Mouse (Mus musculus) embryonic facial prominence, embryonic 13.5 days (tissue): ENCODE measurements at regions not wholly inside any gene's neighbourhood (a gene's known extent, or its start where the extent isn't known, plus 50 kb on each side); places are given as distances from the start of the nearest gene placed in this dataset.
A peak's percentile ranks its signal among the peaks of the same experiment; 100 is the strongest.
"Not testable (repeated sequence)": the region's sequence is repeated elsewhere in the genome, so short reads cannot be mapped to it uniquely, and the experiment has no call there.

ENCODE experiments used
- ATAC-seq: fragments of 200-750 bp; cut with Nextera tagmentation; 2 replicates; pipeline ENCODE4 v1.8.0; 2017; ENCODE audit warnings: low read depth; ENCODE audit not compliant: insufficient number of reproducible peaks, insufficient read depth, low FRiP score, low TSS enrichment
- H3K27ac ChIP-seq: fragments of 300-500 bp; sonication (generic); 2 replicates; pipeline ENCODE4 v1.5.1; 2015; ENCODE audit warnings: moderate library complexity, mild to moderate bottlenecking, inconsistent platforms
- H3K27me3 ChIP-seq: fragments of 300-500 bp; sonication (generic); 2 replicates; pipeline ENCODE4 v1.6.1; 2015; ENCODE audit warnings: mild to moderate bottlenecking, inconsistent platforms
- H3K36me3 ChIP-seq: fragments of 300-500 bp; sonication (generic); 2 replicates; pipeline ENCODE4 v1.6.1; 2015; ENCODE audit warnings: mild to moderate bottlenecking, inconsistent platforms
- H3K4me1 ChIP-seq: fragments of 300-500 bp; sonication (generic); 2 replicates; pipeline ENCODE4 v1.6.1; 2015; ENCODE audit warnings: inconsistent platforms
- H3K4me2 ChIP-seq: fragments of 300-500 bp; sonication (generic); 2 replicates; pipeline ENCODE4 v1.6.1; 2015; ENCODE audit warnings: moderate library complexity, mild to moderate bottlenecking, inconsistent platforms
- H3K4me3 ChIP-seq: fragments of 300-500 bp; sonication (generic); 2 replicates; pipeline ENCODE4 v1.5.1; 2015; ENCODE audit warnings: mild to moderate bottlenecking, inconsistent platforms
- H3K9ac ChIP-seq: fragments of 300-500 bp; sonication (generic); 2 replicates; pipeline ENCODE4 v1.6.1; 2015; ENCODE audit warnings: mild to moderate bottlenecking, inconsistent platforms
- H3K9me3 ChIP-seq: fragments of 300-500 bp; sonication (generic); 2 replicates; pipeline ENCODE4 v1.6.1; 2016; ENCODE audit warnings: inconsistent platforms
- WGBS: fragments of 180-500 bp; shearing (Covaris S2); methylation state at CpG from one replicate; pipeline ENCODE4 v1.1.7; 2015; ENCODE audit warnings: mixed read lengths; 5-methylcytosine and 5-hydroxymethylcytosine counted together

- WGBS: 85% methylated on average over 4 of the region's 4 CpGs
- ATAC-seq: no peak
- Histone ChIP-seq H3K36me3 (no peaks in the 10 kb centered on the region), H3K4me3 (no peak overlapping the region), H3K9ac (no peak overlapping the region), H3K4me1 (no peaks in the 10 kb centered on the region), H3K27me3 (no peaks in the 10 kb centered on the region), H3K9me3 (no peaks in the 10 kb centered on the region), H3K27ac (no peak overlapping the region), H3K4me2 (no peak overlapping the region)
Observed at GRCm38 (mm10) chr6:22716864-22717557, 158.3 kb upstream of the Ptprz1 start.

DNA sequence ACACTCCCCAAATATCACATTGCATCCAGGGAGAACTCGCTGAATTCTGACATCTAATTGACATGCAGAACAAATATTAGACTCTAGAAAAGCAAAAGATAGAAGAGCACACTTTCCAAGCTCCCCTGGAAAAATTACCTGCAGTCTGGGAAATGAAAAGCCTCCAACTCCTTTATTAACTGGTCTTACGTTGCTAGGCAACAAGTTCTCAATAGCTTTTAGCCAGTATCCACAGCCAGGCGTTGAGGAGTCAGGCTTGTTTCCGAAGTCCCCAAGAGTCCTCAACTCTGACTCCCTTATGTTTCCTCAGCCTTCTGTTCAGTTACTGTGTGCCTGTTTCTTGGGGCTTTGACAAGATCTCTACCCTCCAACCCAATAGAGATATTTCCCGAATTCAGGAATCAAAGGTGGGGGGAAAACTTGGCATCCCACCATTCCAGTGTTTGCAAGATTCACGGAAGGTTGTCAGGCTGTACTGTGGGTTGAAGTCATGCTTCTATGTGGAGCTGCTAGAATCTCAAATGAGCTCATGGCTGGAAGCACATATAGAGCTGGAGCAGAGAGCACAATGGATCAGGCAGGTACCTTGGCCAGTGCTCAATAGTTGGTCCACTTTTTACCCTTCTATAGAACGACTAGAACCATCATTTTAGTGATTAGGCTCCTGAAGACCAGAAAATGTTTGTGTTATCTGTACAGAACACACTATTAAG, 159.0 kb upstream of the Ptprz1 start:
- Histone ChIP-seq H3K4me2 (no peak overlapping the region), H3K4me1 (no peaks in the 10 kb centered on the region), H3K27ac (no peak overlapping the region), H3K36me3 (no peaks in the 10 kb centered on the region), H3K9me3 (no peaks in the 10 kb centered on the region), H3K27me3 (no peaks in the 10 kb centered on the region), H3K9ac (no peak overlapping the region), H3K4me3 (no peak overlapping the region)
- 61% methylated on average over 7 of the region's 7 CpGs for WGBS
- no peak for ATAC-seq

- no peak for ATAC-seq
- Histone ChIP-seq H3K27ac (peak overlapping the region; percentile 14; the same call in 1 of the 2 replicates), H3K4me3 (no peak overlapping the region), H3K9ac (no peak overlapping the region), H3K4me1 (no peaks in the 10 kb centered on the region), H3K27me3 (no peaks in the 10 kb centered on the region), H3K36me3 (no peaks in the 10 kb centered on the region), H3K9me3 (no peaks in the 10 kb centered on the region), H3K4me2 (no peak overlapping the region)
Observed at GRCm38 (mm10) chr6:22698187-22698586, 177.1 kb upstream of the Ptprz1 start.

GRCm38 (mm10) chr6:22688678-22689126, 186.6 kb upstream of the Ptprz1 start:
- H3K36me3 ChIP-seq: no peaks in the 10 kb centered on the region
- H3K9me3 ChIP-seq: no peaks in the 10 kb centered on the region
- peaks cover 5% of the 10 kb centered on the region for H3K4me1 ChIP-seq
- no peak for ATAC-seq
- H3K4me3 ChIP-seq: no peak overlapping the region
- H3K9ac ChIP-seq: no peak overlapping the region
- H3K27ac ChIP-seq: no peak overlapping the region
- no peaks in the 10 kb centered on the region for H3K27me3 ChIP-seq
- no peak overlapping the region for H3K4me2 ChIP-seq
- WGBS: 52% methylated on average over 7 of the region's 7 CpGs

- no peaks in the 10 kb centered on the region for H3K4me1 ChIP-seq
- no peak overlapping the region for H3K4me3 ChIP-seq
- no peaks in the 10 kb centered on the region for H3K9me3 ChIP-seq
- no peak for ATAC-seq
- H3K36me3 ChIP-seq: no peaks in the 10 kb centered on the region
- H3K27ac ChIP-seq: no peak overlapping the region
- H3K4me2 ChIP-seq: no peak overlapping the region
- H3K27me3 ChIP-seq: no peaks in the 10 kb centered on the region
- H3K9ac ChIP-seq: no peak overlapping the region
- 65% methylated on average over 1 of the region's 1 CpGs for WGBS
Observed at GRCm38 (mm10) chr6:22674586-22674929, 200.7 kb upstream of the Ptprz1 start.

DNA sequence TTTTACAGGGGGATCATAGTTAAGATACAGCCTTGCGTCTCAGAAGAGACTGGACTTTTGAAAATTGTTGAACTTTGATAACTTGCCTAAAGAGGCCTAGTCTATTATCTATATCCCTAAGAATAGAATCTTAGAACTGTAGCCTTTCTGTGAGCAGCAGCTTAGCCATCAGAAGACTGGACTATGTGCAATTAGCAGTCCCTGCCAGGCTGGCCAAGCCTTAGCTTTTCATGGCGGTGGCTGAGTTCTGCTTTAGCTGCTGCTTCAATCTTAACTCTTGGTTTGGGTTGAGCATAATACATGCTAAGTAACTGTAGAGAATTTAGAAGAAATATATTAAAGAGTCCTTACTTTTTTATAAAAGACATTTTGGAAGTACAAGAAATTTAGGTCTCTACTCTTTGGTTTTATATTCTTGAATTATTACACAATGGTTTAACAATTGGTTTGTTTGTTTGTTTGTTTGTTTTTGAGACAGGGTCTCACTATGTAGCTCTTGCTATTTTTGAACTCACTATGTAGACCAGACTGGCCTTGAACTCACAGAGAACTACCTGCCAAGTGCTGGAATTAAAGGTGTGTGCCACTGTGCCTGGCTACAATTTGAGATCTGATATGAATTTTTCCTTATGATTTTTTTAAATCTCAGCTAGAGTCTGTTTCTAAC, 201.2 kb upstream of the Ptprz1 start:
- WGBS: 74% methylated on average over 2 of the region's 2 CpGs
- no peak overlapping the region for H3K9ac ChIP-seq
- no peaks in the 10 kb centered on the region for H3K36me3 ChIP-seq
- no peak overlapping the region for H3K4me3 ChIP-seq
- ATAC-seq: no peak
- H3K4me2 ChIP-seq: no peak overlapping the region
- H3K27ac ChIP-seq: no peak overlapping the region
- H3K27me3 ChIP-seq: no peaks in the 10 kb centered on the region
- no peaks in the 10 kb centered on the region for H3K9me3 ChIP-seq
- H3K4me1 ChIP-seq: no peaks in the 10 kb centered on the region

GRCm38 (mm10) chr6:22671524-22671923, 203.8 kb upstream of the Ptprz1 start:
- Histone ChIP-seq H3K4me2 (no peak overlapping the region), H3K27me3 (no peaks in the 10 kb centered on the region), H3K27ac (no peak overlapping the region), H3K9me3 (no peaks in the 10 kb centered on the region), H3K4me3 (no peak overlapping the region), H3K36me3 (no peaks in the 10 kb centered on the region), H3K4me1 (no peaks in the 10 kb centered on the region), H3K9ac (no peak overlapping the region)
- WGBS: 75% methylated on average over 1 of the region's 1 CpGs
- ATAC-seq: no peak

DNA sequence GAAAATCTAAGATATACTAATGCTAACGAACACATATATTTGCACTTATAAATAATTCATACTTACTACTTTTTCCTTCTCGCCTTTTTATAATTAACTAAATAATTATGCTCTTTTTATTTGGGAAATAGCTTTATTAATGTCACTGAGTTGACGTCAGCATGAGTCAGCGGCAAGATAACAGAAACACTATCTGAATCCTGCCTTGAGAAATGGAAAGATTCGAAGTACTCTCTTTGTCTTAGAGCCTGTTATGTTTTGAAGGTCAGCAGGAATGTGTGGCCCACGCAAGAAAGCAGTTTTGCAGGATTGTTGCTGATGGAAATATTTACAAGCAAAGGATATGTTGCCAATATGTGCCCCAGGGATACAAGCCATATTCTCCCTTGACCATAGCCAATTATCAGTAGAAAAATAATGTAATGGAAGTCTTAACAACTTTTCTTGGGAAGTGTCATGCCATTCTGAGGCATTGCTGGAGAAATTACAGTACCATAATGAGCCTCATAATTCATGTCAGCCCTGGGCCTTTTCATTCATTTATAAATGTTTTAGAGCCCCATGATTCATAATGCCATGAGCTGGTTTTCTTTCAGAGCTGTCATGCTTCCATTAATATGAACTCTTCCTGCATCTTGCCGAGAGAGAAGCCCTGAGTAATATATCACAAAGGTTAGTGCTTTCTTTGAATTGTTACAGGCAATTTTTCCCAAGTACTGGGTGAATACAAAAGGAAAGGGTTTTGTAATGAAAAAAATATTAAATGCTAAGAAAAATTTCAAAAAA, 206.9 kb upstream of the Ptprz1 start:
- WGBS: 86% methylated on average over 7 of the region's 7 CpGs
- Histone ChIP-seq H3K27me3 (no peaks in the 10 kb centered on the region), H3K4me1 (no peaks in the 10 kb centered on the region), H3K27ac (no peak overlapping the region), H3K4me3 (no peak overlapping the region), H3K4me2 (no peak overlapping the region), H3K9me3 (no peaks in the 10 kb centered on the region), H3K9ac (no peak overlapping the region), H3K36me3 (no peaks in the 10 kb centered on the region)
- ATAC-seq: no peak

- 94% methylated on average over 15 of the region's 15 CpGs for WGBS
- not testable (repeated sequence) for ATAC-seq, H3K27ac ChIP-seq, H3K4me2 ChIP-seq, H3K9me3 ChIP-seq, H3K9ac ChIP-seq, H3K4me3 ChIP-seq, H3K27me3 ChIP-seq, H3K36me3 ChIP-seq, H3K4me1 ChIP-seq
Observed at GRCm38 (mm10) chr6:22657401-22657800, 217.9 kb upstream of the Ptprz1 start.

DNA sequence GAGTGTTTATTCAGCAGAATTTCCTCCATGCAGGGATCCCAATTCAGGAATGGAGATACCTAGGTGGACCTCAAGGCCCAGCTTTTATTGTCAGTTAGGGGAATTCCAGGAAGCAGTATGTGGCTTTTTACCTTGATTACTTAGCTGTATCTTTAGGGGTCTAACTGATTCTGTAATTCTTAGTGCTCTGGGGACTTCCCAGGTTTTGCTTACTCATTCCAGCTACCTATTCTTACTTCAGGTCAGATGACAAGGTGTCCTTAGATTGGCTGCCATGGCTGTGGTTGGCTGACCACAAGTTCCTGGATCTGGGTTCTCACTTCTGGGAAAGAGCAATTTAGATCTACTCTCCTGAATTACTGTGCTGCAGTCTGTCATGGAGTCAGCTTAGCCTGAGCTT, 235.2 kb upstream of the Ptprz1 start:
- no peak overlapping the region for H3K4me2 ChIP-seq
- no peaks in the 10 kb centered on the region for H3K27me3 ChIP-seq
- ATAC-seq: no peak
- no peak overlapping the region for H3K9ac ChIP-seq
- H3K9me3 ChIP-seq: no peaks in the 10 kb centered on the region
- no peak overlapping the region for H3K4me3 ChIP-seq
- no peaks in the 10 kb centered on the region for H3K4me1 ChIP-seq
- H3K36me3 ChIP-seq: no peaks in the 10 kb centered on the region
- H3K27ac ChIP-seq: no peak overlapping the region

- Histone ChIP-seq H3K36me3 (no peaks in the 10 kb centered on the region), H3K4me3 (no peak overlapping the region), H3K9ac (no peak overlapping the region), H3K9me3 (no peaks in the 10 kb centered on the region), H3K4me2 (no peak overlapping the region), H3K4me1 (no peaks in the 10 kb centered on the region), H3K27me3 (no peaks in the 10 kb centered on the region), H3K27ac (no peak overlapping the region)
- no peak for ATAC-seq
- 87% methylated on average over 3 of the region's 3 CpGs for WGBS
Observed at GRCm38 (mm10) chr6:22635141-22635540, 240.2 kb upstream of the Ptprz1 start.
